Mouse (Mus musculus) cortical plate, adult 2 months (tissue): ENCODE data around the gene Tomm20l.

ENCODE experiments used
- CTCF ChIP-seq: fragments of 200-500 bp; IDR thresholded peaks from 2 replicates; pipeline ENCODE4 v1.5.1; 2011; ENCODE audit warnings: mild to moderate bottlenecking, control low read depth, low read length; ENCODE audit not compliant: insufficient read depth; ENCODE audit errors: extremely low read depth
- POLR2A ChIP-seq: fragments of 200-500 bp; IDR thresholded peaks from 2 replicates; pipeline ENCODE4 v1.6.1; 2011; ENCODE audit warnings: mild to moderate bottlenecking, low read length, control low read depth; ENCODE audit not compliant: insufficient read depth; ENCODE audit errors: extremely low read depth

DNA sequence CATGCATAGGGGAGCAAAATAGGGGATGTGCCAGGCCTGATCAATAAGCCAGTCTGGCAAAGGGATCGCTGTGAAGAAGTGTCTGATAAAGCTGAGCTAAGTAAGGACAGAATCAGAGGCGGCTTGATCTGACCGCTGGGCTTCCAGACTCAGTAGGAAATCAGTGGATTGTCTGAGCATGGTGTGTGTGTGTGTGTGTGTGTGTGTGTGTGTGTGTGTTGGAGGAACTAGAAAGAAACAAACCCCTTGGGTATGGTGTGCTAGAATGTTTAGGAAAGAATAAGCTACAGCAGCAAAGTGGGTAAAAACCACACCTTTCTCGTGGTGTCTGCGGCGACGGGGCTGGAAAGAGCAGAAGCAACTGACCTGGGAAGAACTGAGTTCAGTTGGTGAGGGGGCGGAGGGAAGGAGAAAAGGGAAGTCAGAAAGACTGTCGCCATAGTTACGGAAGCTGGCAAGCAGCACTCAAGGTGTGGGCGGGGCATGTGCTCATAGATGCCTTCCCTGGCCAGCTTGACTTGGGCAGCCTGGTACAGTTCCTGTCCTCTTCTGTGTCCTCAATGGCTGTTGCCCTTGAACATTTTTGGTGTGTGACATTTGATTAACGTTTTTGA lies 2.6 kb downstream of the Tomm20l start:
- TF ChIP-seq CTCF, result no peak
- no peak for TF ChIP-seq POLR2A
